Mouse (Mus musculus): ENCODE data around the gene Fbrsl1. TPM values are rescaled to one million over a fixed set of nuclear protein-coding genes. Genes with fewer than 3 reads are reported as not detected.

Gene Fbrsl1
- polyA plus RNA-seq, 2 experiments: 20.8 to 49.8 TPM

DNA sequence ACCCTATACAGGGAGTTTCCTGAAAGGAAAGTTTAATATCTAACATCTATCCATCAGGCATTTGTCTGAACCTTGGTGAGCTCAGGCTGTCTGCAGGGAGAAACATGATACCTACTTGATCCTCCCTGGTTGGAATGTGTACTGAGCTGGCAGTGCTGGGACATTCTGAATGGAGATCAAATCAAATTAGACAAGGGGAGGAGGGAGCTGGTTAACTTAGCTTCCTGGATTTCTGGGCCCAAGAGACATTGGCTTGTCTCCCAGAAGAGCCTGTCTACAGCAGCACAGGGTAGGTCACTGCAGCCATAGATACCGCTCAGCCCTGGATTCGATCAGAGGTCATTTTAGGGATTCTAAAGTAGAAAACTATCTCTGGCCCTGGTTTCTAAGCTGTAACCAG is 109.5 kb downstream of the Fbrsl1 start:
- peak; percentile 17 for DNase-seq (ENCODE audit: low spot score)
- WGBS: 83% methylated on average over 2 of the region's 2 CpGs
- Histone ChIP-seq H3K4me2 (replicated peaks; ENCODE audit: low read depth, low read length, severe bottlenecking) (no peak overlapping the region), H3K9me3 (ENCODE audit: control insufficient read depth, low read length) (no peaks in the 10 kb centered on the region), H3K4me3 (replicated peaks; ENCODE audit: low read length) (no peak overlapping the region), H3K27ac (replicated peaks; ENCODE audit: low read depth, low read length) (no peak overlapping the region), H3K4me1 (ENCODE audit: control insufficient read depth, insufficient read depth, low read length) (peaks cover 4% of the 10 kb centered on the region; the same call in 1 of the 2 replicates), H3K36me3 (ENCODE audit: control insufficient read depth, insufficient read depth, low read length) (peaks cover 42% of the 10 kb centered on the region), H3K27me3 (ENCODE audit: control insufficient read depth, insufficient read depth, low read length) (peaks cover 24% of the 10 kb centered on the region; the same call in 1 of the 2 replicates), H3K9ac (ENCODE audit: low read depth, low read length, severe bottlenecking) (no peak overlapping the region)
- no peak for TF ChIP-seq POLR2A (IDR thresholded peaks at IDR 0.05; ENCODE audit: borderline replicate concordance, extremely low read depth, insufficient read depth, insufficient read length)
- no peak for ATAC-seq (ENCODE audit: low FRiP score, low read depth)

DNA sequence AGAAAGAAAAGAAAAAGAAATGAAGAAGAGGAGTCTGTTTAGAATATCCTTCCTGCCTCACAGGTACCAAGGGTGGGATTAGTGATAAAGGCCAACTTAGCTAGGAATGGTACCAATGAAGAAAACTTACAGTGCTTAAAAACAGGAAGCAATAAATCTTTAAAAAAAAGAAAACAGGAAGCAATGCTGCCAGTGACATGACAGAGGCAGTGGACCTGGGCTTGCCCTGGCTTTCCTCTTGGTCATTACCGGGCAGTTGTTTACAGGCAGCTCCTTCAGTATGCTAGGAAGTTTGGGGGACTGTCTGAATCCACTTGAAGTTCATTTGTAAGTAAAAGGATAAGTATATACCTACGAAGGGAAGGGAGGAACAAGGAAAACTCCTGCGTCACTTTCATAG is 117.8 kb downstream of the Fbrsl1 start:
- DNase-seq (ENCODE audit: low spot score) (no peak), ATAC-seq (ENCODE audit: low FRiP score, low read depth) (no peak)
- WGBS: 63% methylated on average over 3 of the region's 3 CpGs
- H3K27ac ChIP-seq (replicated peaks; ENCODE audit: low read depth, low read length): no peak overlapping the region
- peaks cover 65% of the 10 kb centered on the region for H3K36me3 ChIP-seq (ENCODE audit: control insufficient read depth, insufficient read depth, low read length)
- no peak overlapping the region for H3K4me3 ChIP-seq (replicated peaks; ENCODE audit: low read length)
- no peak for TF ChIP-seq POLR2A (IDR thresholded peaks at IDR 0.05; ENCODE audit: borderline replicate concordance, extremely low read depth, insufficient read depth, insufficient read length)
- H3K27me3 ChIP-seq (ENCODE audit: control insufficient read depth, insufficient read depth, low read length): no peaks in the 10 kb centered on the region
- H3K4me1 ChIP-seq (ENCODE audit: control insufficient read depth, insufficient read depth, low read length): no peaks in the 10 kb centered on the region
- H3K9ac ChIP-seq (ENCODE audit: low read depth, low read length, severe bottlenecking): no peak overlapping the region
- H3K4me2 ChIP-seq (replicated peaks; ENCODE audit: low read depth, low read length, severe bottlenecking): no peak overlapping the region
- no peaks in the 10 kb centered on the region for H3K9me3 ChIP-seq (ENCODE audit: control insufficient read depth, low read length)

DNA sequence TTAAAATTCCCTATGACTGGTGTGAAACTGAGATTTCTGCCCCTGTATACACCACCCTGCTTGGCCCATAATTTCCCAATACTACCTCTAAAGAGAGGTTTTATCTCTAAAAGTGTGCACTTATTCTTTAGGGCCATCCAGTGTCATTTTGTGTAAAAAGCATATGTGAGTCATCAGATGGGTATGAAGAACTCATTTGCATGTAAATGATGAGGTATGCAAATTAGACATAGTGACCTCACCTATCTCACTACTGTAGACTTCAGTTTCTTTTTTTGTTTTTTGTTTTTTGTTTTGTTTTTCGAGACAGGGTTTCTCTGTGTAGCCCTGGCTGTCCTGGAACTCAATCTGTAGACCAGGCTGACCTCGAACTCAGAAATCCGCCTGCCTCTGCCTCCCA is 135.2 kb downstream of the Fbrsl1 start:
- WGBS: 99% methylated on average over 3 of the region's 3 CpGs

More for the DNA sequence above, 135.2 kb downstream of the Fbrsl1 start:
- DNase-seq (ENCODE audit: low spot score) (no peak), ATAC-seq (ENCODE audit: low FRiP score, low read depth) (no peak)
- Histone ChIP-seq H3K27me3 (ENCODE audit: control insufficient read depth, insufficient read depth, low read length) (no peaks in the 10 kb centered on the region), H3K9ac (ENCODE audit: low read depth, low read length, severe bottlenecking) (no peak overlapping the region), H3K4me3 (replicated peaks; ENCODE audit: low read length) (no peak overlapping the region), H3K27ac (replicated peaks; ENCODE audit: low read depth, low read length) (no peak overlapping the region), H3K36me3 (ENCODE audit: control insufficient read depth, insufficient read depth, low read length) (peaks cover 66% of the 10 kb centered on the region), H3K4me1 (ENCODE audit: control insufficient read depth, insufficient read depth, low read length) (no peaks in the 10 kb centered on the region), H3K4me2 (replicated peaks; ENCODE audit: low read depth, low read length, severe bottlenecking) (no peak overlapping the region), H3K9me3 (ENCODE audit: control insufficient read depth, low read length) (no peaks in the 10 kb centered on the region)
- TF ChIP-seq POLR2A (IDR thresholded peaks at IDR 0.05; ENCODE audit: borderline replicate concordance, extremely low read depth, insufficient read depth, insufficient read length): no peak

Other genes starting within 250 kb of the Fbrsl1 start
- 17.6 and 20.5 TPM in 2 replicates for gene Ankle2, start 217.5 kb downstream of the Fbrsl1 start, polyA plus RNA-seq (2012; rRNA removed)
- 31.8 and 35.3 TPM in 2 replicates for gene Ankle2, start 217.5 kb downstream of the Fbrsl1 start, polyA plus RNA-seq (2014; fragmentation: Nextera tagmentation; extraction: Ambion mirVana)
- 41.0 and 44.4 TPM in 2 replicates for gene Pgam5, start 178.6 kb downstream of the Fbrsl1 start, polyA plus RNA-seq (2012; rRNA removed)
- gene Pgam5, start 178.6 kb downstream of the Fbrsl1 start, polyA plus RNA-seq (2014; fragmentation: Nextera tagmentation; extraction: Ambion mirVana): 70.2 and 74.7 TPM in 2 replicates
- 3.2 and 3.8 TPM in 2 replicates for gene Pxmp2, start 162.3 kb downstream of the Fbrsl1 start, polyA plus RNA-seq (2012; rRNA removed)
- 4.7 and 6.4 TPM in 2 replicates for gene Pxmp2, start 162.3 kb downstream of the Fbrsl1 start, polyA plus RNA-seq (2014; fragmentation: Nextera tagmentation; extraction: Ambion mirVana)
- 34.1 and 36.6 TPM in 2 replicates for gene Pole, start 162.2 kb downstream of the Fbrsl1 start, polyA plus RNA-seq (2012; rRNA removed)
- 24.3 and 27.3 TPM in 2 replicates for gene Pole, start 162.2 kb downstream of the Fbrsl1 start, polyA plus RNA-seq (2014; fragmentation: Nextera tagmentation; extraction: Ambion mirVana)
- gene P2rx2, start 105.3 kb downstream of the Fbrsl1 start, polyA plus RNA-seq (2012; rRNA removed): 3.0 and 3.1 TPM in 2 replicates
- 1.4 and 2.2 TPM in 2 replicates for gene P2rx2, start 105.3 kb downstream of the Fbrsl1 start, polyA plus RNA-seq (2014; fragmentation: Nextera tagmentation; extraction: Ambion mirVana)
- not detected in 2 replicates for gene Lrcol1, start 103.8 kb downstream of the Fbrsl1 start, polyA plus RNA-seq (2012; rRNA removed)
- gene Lrcol1, start 103.8 kb downstream of the Fbrsl1 start, polyA plus RNA-seq (2014; fragmentation: Nextera tagmentation; extraction: Ambion mirVana): not detected in 2 replicates
- gene Galnt9, start 95.9 kb upstream of the Fbrsl1 start, polyA plus RNA-seq (2012; rRNA removed): 1.7 and 2.3 TPM in 2 replicates
- 2.0 and 2.6 TPM in 2 replicates for gene Galnt9, start 95.9 kb upstream of the Fbrsl1 start, polyA plus RNA-seq (2014; fragmentation: Nextera tagmentation; extraction: Ambion mirVana)
- 70.8 and 85.6 TPM in 2 replicates for gene Noc4l, start 204.9 kb upstream of the Fbrsl1 start, polyA plus RNA-seq (2012; rRNA removed)
- gene Noc4l, start 204.9 kb upstream of the Fbrsl1 start, polyA plus RNA-seq (2014; fragmentation: Nextera tagmentation; extraction: Ambion mirVana): 40.1 and 43.0 TPM in 2 replicates
- 29.2 and 31.8 TPM in 2 replicates for gene Ddx51, start 204.9 kb upstream of the Fbrsl1 start, polyA plus RNA-seq (2012; rRNA removed)
- gene Ddx51, start 204.9 kb upstream of the Fbrsl1 start, polyA plus RNA-seq (2014; fragmentation: Nextera tagmentation; extraction: Ambion mirVana): 27.5 and 28.2 TPM in 2 replicates

Data from limb, embryonic 14.5 days (tissue).